8 mouse cellular contexts compared by ENCODE assay signal in the genomic region with DNA sequence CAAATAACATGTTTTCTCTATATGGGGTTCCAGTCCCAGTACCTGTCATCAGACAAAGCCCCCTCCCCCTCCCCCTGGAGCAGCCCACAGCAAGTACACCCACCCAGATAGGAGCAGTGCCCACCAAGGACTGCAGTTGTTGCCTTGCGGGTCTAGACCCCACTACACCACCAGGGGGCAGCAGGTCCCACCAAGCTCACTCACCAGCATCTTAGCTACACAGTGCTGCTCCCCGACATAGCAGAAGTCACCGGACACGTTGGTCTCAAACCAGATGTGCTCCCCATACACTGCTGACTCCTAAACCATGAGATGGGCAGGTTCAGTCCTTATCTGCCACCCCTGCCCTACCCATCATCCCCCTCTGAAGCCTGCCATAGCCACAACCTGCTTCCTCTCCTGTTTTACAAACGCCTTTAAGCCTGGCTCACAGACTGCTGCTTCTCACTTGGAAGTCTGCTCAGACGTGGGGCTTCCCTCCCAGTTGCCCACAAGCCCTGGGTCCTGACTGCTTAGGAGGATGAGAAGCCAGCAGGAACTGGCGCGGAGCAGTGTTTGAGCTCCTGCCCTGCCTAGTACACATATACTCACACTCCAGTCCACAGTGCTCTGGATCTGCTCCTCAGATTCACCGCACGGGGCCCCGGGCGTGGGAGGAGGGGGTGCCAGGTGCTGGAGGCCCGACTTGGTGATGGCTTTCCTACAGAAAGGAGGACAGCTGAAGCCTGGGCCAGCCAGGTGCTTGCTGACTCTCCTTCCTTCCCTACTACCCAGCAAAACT. TPM values are rescaled to one million over a fixed set of nuclear protein-coding genes. Genes with fewer than 3 reads are reported as not detected.
A peak's percentile ranks its signal among the peaks of the same experiment; 100 is the strongest.
DNase-seq lines count a peak whose midpoint lies in the region; ATAC-seq and TF ChIP-seq lines count a peak whose summit lies in the region.

No protein-coding gene starts in this region.

- ATAC-seq in liver, embryonic 13.5 days (ENCODE audit: low read depth) = peak; percentile 45

- H3K27ac ChIP-seq in heart, adult 2 months = no peak overlapping the region
- H3K27ac ChIP-seq in kidney, adult 2 months (ENCODE audit: insufficient read depth, low read depth, low read length) = no peak overlapping the region
- peak overlapping the region; percentile 62 for H3K27ac ChIP-seq in liver, embryonic 13.5 days

- H3K27me3 ChIP-seq in heart, adult 2 months (ENCODE audit: control insufficient read depth, insufficient read depth, low read length) = no peaks in the 10 kb centered on the region
- no peaks in the 10 kb centered on the region for H3K27me3 ChIP-seq in kidney, adult 2 months (replicated peaks; ENCODE audit: control insufficient read depth, insufficient read depth, low read length)
- no peaks in the 10 kb centered on the region for H3K27me3 ChIP-seq in liver, embryonic 13.5 days
- H3K27me3 ChIP-seq in splenic B cell, adult 2 months (ENCODE audit: control insufficient read depth, insufficient read depth, low read length, poor library complexity, severe bottlenecking) = no peaks in the 10 kb centered on the region

- TF ChIP-seq EP300 in heart, adult 2 months (IDR thresholded peaks at IDR 0.05; ENCODE audit: insufficient read depth, low read depth, low read length) = peak; percentile 89; the same call in 1 of the 2 replicates

- intact Hi-C loops in heart, adult 2 months (cut with DNase I) = loop anchor here (1.0 kb wide), 4 partner anchors 15 to 114 kb away; no protein-coding TSS in a partner anchor

- H3K36me3 ChIP-seq in heart, adult 2 months (ENCODE audit: control insufficient read depth, insufficient read depth, low read length) = peaks cover 4% of the 10 kb centered on the region; the same call in 1 of the 2 replicates
- H3K36me3 ChIP-seq in kidney, adult 2 months (ENCODE audit: control insufficient read depth, insufficient read depth, low read length) = no peaks in the 10 kb centered on the region
- H3K36me3 ChIP-seq in liver, embryonic 13.5 days = peaks cover 66% of the 10 kb centered on the region
- peaks cover 3% of the 10 kb centered on the region; the same call in 1 of the 2 replicates for H3K36me3 ChIP-seq in splenic B cell, adult 2 months (ENCODE audit: control insufficient read depth, insufficient read depth, low read length, poor library complexity, severe bottlenecking)

- no peak overlapping the region for H3K9ac ChIP-seq in heart, adult 2 months (ENCODE audit: low read depth, low read length)
- peak overlapping the region; percentile 35 for H3K9ac ChIP-seq in liver, embryonic 13.5 days

- H3K79me2 ChIP-seq in heart, adult 2 months (replicated peaks; ENCODE audit: control insufficient read depth, insufficient read depth, low read length) = peaks cover 15% of the 10 kb centered on the region

- no peak overlapping the region for H3K4me3 ChIP-seq in heart, adult 2 months
- H3K4me3 ChIP-seq in kidney, adult 2 months (ENCODE audit: insufficient read depth, low read depth, low read length) = no peak overlapping the region
- H3K4me3 ChIP-seq in liver, embryonic 13.5 days (replicated peaks) = no peak overlapping the region

- H3K9me3 ChIP-seq in liver, embryonic 13.5 days (replicated peaks) = no peaks in the 10 kb centered on the region

- TF ChIP-seq POLR2A in heart, adult 2 months (IDR thresholded peaks at IDR 0.05; ENCODE audit: insufficient read depth, low read depth, low read length) = no peak
- TF ChIP-seq POLR2A in kidney, adult 2 months (IDR thresholded peaks at IDR 0.05; ENCODE audit: low read depth, low read length) = no peak

- 49% methylated on average over 13 of the region's 13 CpGs for whole genome bisulfite sequencing in heart, adult 2 months
- WGBS in kidney, adult 2 months = 42% methylated on average over 13 of the region's 13 CpGs
- 37% methylated on average over 13 of the region's 13 CpGs for WGBS in liver, embryonic 13.5 days (ENCODE audit: insufficient replicate concordance)

- peak; percentile 80 for DNase-seq in 416B (ENCODE audit: low read depth)
- DNase-seq in adrenal gland, adult 2 months = peak; percentile 78
- peak; percentile 78 for DNase-seq in embryo, embryonic 9.5 days (ENCODE audit: extremely low spot score)
- DNase-seq in heart, adult 2 months = peak; percentile 74 to 86
- peak; percentile 78 for DNase-seq in kidney, adult 2 months
- DNase-seq in liver, embryonic 13.5 days = peak; percentile 71
- peak; percentile 91 for DNase-seq in naive thymus-derived CD4-positive, alpha-beta T cell, adult 2 months (ENCODE audit: low read depth)
- peak; percentile 87 for DNase-seq in splenic B cell, adult 2 months (ENCODE audit: low read depth, low spot score)

- peak overlapping the region; percentile 27; the same call in 1 of the 2 replicates for H3K4me2 ChIP-seq in liver, embryonic 13.5 days

- peak; percentile 86 for TF ChIP-seq CTCF in heart, adult 2 months (IDR thresholded peaks at IDR 0.05)
- TF ChIP-seq CTCF in kidney, adult 2 months (conservative IDR thresholded peaks at IDR 0.05; ENCODE audit: insufficient read depth, insufficient read length, low read depth, low read length) = peak; percentile 95

- peaks cover 21% of the 10 kb centered on the region for H3K4me1 ChIP-seq in heart, adult 2 months (ENCODE audit: control insufficient read depth, insufficient read depth, low read length)
- peaks cover 5% of the 10 kb centered on the region for H3K4me1 ChIP-seq in kidney, adult 2 months (ENCODE audit: control insufficient read depth, insufficient read depth, low read length)
- peaks cover 61% of the 10 kb centered on the region for H3K4me1 ChIP-seq in liver, embryonic 13.5 days (replicated peaks)

RNA-seq across cellular contexts. Expression of a gene that starts 1.1 kb away (rescaled TPM):
- total RNA-seq in adrenal gland, adult 2 months (2021) = not detected
- polyA plus RNA-seq in adrenal gland, adult 2 months (2012; rRNA removed) = not detected in 2 replicates
- total RNA-seq in heart, adult 2 months (2021) = not detected
- polyA plus RNA-seq in heart, adult 2 months (2012; rRNA removed) = not detected in 2 replicates
- not detected in 2 replicates for polyA plus RNA-seq in kidney, adult 2 months (2012; rRNA removed)
- polyA plus RNA-seq in liver, embryonic 13.5 days (2015; fragmentation: Nextera tagmentation; extraction: Ambion mirVana) = 0.80 and 0.89 TPM in 2 replicates

RNA-seq across cellular contexts. Expression of a gene that starts 12.3 kb away (rescaled TPM):
- total RNA-seq in adrenal gland, adult 2 months (2021) = 1 to 10 TPM; 6.0 to 8.0 TPM
- polyA plus RNA-seq in adrenal gland, adult 2 months (2012; rRNA removed) = 1.3 and 2.1 TPM in 2 replicates
- total RNA-seq in heart, adult 2 months (2021) = 1 to 10 TPM; 2.5 to 2.8 TPM
- polyA plus RNA-seq in heart, adult 2 months (2012; rRNA removed) = 4.1 and 5.4 TPM in 2 replicates
- polyA plus RNA-seq in kidney, adult 2 months (2012; rRNA removed) = 76.0 and 80.1 TPM in 2 replicates
- polyA plus RNA-seq in liver, embryonic 13.5 days (2015; fragmentation: Nextera tagmentation; extraction: Ambion mirVana) = 50.1 and 52.2 TPM in 2 replicates

RNA-seq across cellular contexts. Expression of a gene that starts 17.3 kb away (rescaled TPM):
- 1 to 10 TPM; 2.1 to 3.1 TPM for total RNA-seq in adrenal gland, adult 2 months (2021)
- 0.28 and 0.49 TPM in 2 replicates for polyA plus RNA-seq in adrenal gland, adult 2 months (2012; rRNA removed)
- not detected for total RNA-seq in heart, adult 2 months (2021)
- 0.14 and 0.29 TPM in 2 replicates for polyA plus RNA-seq in heart, adult 2 months (2012; rRNA removed)
- polyA plus RNA-seq in kidney, adult 2 months (2012; rRNA removed) = 0.11 TPM in 1 of 2 replicates, not detected in the other
- 0.07 and 0.09 TPM in 2 replicates for polyA plus RNA-seq in liver, embryonic 13.5 days (2015; fragmentation: Nextera tagmentation; extraction: Ambion mirVana)

RNA-seq across cellular contexts. Expression of a gene that starts 31.3 kb away (rescaled TPM):
- 10 to 100 TPM; 37.8 to 57.6 TPM for total RNA-seq in adrenal gland, adult 2 months (2021)
- polyA plus RNA-seq in adrenal gland, adult 2 months (2012; rRNA removed) = 108 and 122 TPM in 2 replicates
- 10 to 100 TPM; 35.5 to 37.5 TPM for total RNA-seq in heart, adult 2 months (2021)
- polyA plus RNA-seq in heart, adult 2 months (2012; rRNA removed) = 102 and 118 TPM in 2 replicates
- 106 and 119 TPM in 2 replicates for polyA plus RNA-seq in kidney, adult 2 months (2012; rRNA removed)
- polyA plus RNA-seq in liver, embryonic 13.5 days (2015; fragmentation: Nextera tagmentation; extraction: Ambion mirVana) = 24.7 and 28.0 TPM in 2 replicates
